Mouse (Mus musculus) liver, postnatal 0 days (tissue): ENCODE results near the gene Hist1h4j. TPM values are rescaled to one million over a fixed set of nuclear protein-coding genes. Genes with fewer than 3 reads are reported as not detected.
A peak's percentile ranks its signal among the peaks of the same experiment; 100 is the strongest.
"Not testable (repeated sequence)": the region's sequence is repeated elsewhere in the genome, so short reads cannot be mapped to it uniquely, and the experiment has no call there.

ENCODE experiments used
- ATAC-seq: fragments of 200-750 bp; cut with Nextera tagmentation; 2 replicates; pipeline ENCODE4 v1.8.0; 2017; ENCODE audit warnings: mild to moderate bottlenecking, moderate library complexity
- DNase-seq: peaks from one replicate; pipeline ENCODE4 v3.0.0-alpha.2; 2016
- H3K27ac ChIP-seq: fragments of 300-500 bp; sonication (generic); 2 replicates; pipeline ENCODE4 v1.5.1; 2014; ENCODE audit warnings: antibody characterized with exemption, moderate library complexity, mild to moderate bottlenecking, low read depth
- H3K27me3 ChIP-seq: fragments of 300-500 bp; sonication (generic); 2 replicates; pipeline ENCODE4 v1.6.1; 2014; ENCODE audit warnings: low read length, control low read depth, mixed read lengths; ENCODE audit not compliant: insufficient read depth
- H3K36me3 ChIP-seq: fragments of 300-500 bp; sonication (generic); replicated peaks from 2 replicates; pipeline ENCODE4 v1.6.1; 2014; ENCODE audit warnings: mild to moderate bottlenecking, control low read depth, low read length, moderate library complexity, mixed read lengths; ENCODE audit not compliant: insufficient read depth
- H3K4me1 ChIP-seq: fragments of 300-500 bp; sonication (generic); 2 replicates; pipeline ENCODE4 v1.6.1; 2014; ENCODE audit warnings: antibody characterized with exemption, mild to moderate bottlenecking, control low read depth; ENCODE audit not compliant: insufficient read depth
- H3K4me2 ChIP-seq: fragments of 300-500 bp; sonication (generic); 2 replicates; pipeline ENCODE4 v1.6.1; 2014; ENCODE audit warnings: low read depth, mild to moderate bottlenecking, low read length, moderate library complexity, mixed read lengths
- H3K4me3 ChIP-seq: fragments of 300-500 bp; sonication (generic); 2 replicates; pipeline ENCODE4 v1.5.1; 2014; ENCODE audit warnings: low read depth, low read length
- H3K9ac ChIP-seq: fragments of 300-500 bp; sonication (generic); replicated peaks from 2 replicates; pipeline ENCODE4 v1.6.1; 2014; ENCODE audit warnings: mild to moderate bottlenecking, moderate library complexity
- H3K9me3 ChIP-seq: fragments of 300-500 bp; sonication (generic); 2 replicates; pipeline ENCODE4 v1.6.1; 2016; ENCODE audit warnings: mild to moderate bottlenecking, control low read depth, low read length, mixed read lengths
- CTCF ChIP-seq: sonication (generic); IDR thresholded peaks from 2 replicates; pipeline ENCODE4 v1.5.1; 2016; ENCODE audit warnings: antibody characterized with exemption, low read depth
- EP300 ChIP-seq: IDR thresholded peaks from 2 replicates; pipeline ENCODE4 v1.6.1; 2016; ENCODE audit warnings: antibody characterized with exemption, low read depth, mild to moderate bottlenecking
- WGBS: fragments of 180-500 bp; shearing (Covaris S2); extraction: QIAGEN DNeasy Blood & Tissue Kit; methylation state at CpG from one replicate; pipeline ENCODE4 v1.1.7; 2014; ENCODE audit not compliant: insufficient replicate concordance; 5-methylcytosine and 5-hydroxymethylcytosine counted together
- polyA plus RNA-seq: library from polyadenylated mRNA; unstranded; fragments of >200 nt; fragmentation: Nextera tagmentation; extraction: Ambion mirVana; gene quantifications from 2 replicates; pipeline ENCODE4 v1.2.1, GENCODE M21; 2015

Hist1h4j gene
- polyA plus RNA-seq, 1 experiment from 2014 or later = 0.32 TPM

DNA sequence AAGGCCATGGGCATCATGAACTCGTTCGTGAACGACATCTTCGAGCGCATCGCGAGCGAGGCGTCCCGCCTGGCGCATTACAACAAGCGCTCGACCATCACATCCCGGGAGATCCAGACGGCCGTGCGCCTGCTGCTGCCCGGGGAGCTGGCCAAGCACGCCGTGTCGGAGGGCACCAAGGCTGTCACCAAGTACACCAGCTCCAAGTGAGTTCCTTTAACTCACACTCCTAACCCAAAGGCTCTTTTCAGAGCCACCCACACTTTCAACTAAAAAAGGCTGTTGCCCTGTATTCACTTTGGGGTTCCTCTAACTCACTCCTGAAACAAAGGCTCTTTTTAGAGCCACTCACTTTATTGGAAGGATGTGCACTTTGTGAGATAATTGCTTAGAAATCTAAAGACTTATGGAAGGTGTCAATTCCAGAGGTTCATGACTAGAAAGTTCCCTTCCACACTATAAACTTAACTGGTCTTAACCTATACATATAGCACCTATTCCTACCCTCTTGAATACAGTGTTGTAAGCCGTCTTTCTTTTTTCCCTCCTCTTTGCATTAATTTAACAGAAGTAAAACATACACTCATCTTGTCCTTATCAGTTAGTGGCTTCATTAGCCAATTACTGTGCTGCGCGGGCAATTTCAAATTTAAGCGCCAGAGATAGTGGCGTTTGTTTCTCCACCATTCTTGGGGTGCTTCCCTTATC lies 19.6 kb downstream of the Hist1h4j start:
- Histone ChIP-seq H3K27ac (peak overlapping the region; percentile 98), H3K4me1 (peaks cover 13% of the 10 kb centered on the region), H3K9ac (peak overlapping the region; percentile 60), H3K4me2 (peak overlapping the region; percentile 70), H3K4me3 (peak overlapping the region; percentile 46)
- TF ChIP-seq EP300 = peak; percentile 75; the same call in 1 of the 2 replicates
- DNase-seq (peak; percentile 76), ATAC-seq (peak; percentile 1; the same call in 1 of the 2 replicates)
- under 1% methylated on average over 15 of the region's 26 CpGs for WGBS
- not testable (repeated sequence) for H3K9me3 ChIP-seq, H3K36me3 ChIP-seq, H3K27me3 ChIP-seq

- H3K4me2 ChIP-seq = peak overlapping the region; percentile 70
- no peak for ATAC-seq
- peaks cover 10% of the 10 kb centered on the region for H3K4me1 ChIP-seq
- no peaks in the 10 kb centered on the region for H3K9me3 ChIP-seq
- H3K9ac ChIP-seq = no peak overlapping the region
- H3K4me3 ChIP-seq = peak overlapping the region; percentile 46
- H3K36me3 ChIP-seq = no peaks in the 10 kb centered on the region
- H3K27me3 ChIP-seq = no peaks in the 10 kb centered on the region
- peak overlapping the region; percentile 83 for H3K27ac ChIP-seq
- WGBS = 78% methylated on average over 1 of the region's 1 CpGs
- TF ChIP-seq EP300 (no peak), CTCF (no peak)
- no peak for DNase-seq
Observed at GRCm38 (mm10) chr13:21755707-21756106, 20.8 kb downstream of the Hist1h4j start.

DNA sequence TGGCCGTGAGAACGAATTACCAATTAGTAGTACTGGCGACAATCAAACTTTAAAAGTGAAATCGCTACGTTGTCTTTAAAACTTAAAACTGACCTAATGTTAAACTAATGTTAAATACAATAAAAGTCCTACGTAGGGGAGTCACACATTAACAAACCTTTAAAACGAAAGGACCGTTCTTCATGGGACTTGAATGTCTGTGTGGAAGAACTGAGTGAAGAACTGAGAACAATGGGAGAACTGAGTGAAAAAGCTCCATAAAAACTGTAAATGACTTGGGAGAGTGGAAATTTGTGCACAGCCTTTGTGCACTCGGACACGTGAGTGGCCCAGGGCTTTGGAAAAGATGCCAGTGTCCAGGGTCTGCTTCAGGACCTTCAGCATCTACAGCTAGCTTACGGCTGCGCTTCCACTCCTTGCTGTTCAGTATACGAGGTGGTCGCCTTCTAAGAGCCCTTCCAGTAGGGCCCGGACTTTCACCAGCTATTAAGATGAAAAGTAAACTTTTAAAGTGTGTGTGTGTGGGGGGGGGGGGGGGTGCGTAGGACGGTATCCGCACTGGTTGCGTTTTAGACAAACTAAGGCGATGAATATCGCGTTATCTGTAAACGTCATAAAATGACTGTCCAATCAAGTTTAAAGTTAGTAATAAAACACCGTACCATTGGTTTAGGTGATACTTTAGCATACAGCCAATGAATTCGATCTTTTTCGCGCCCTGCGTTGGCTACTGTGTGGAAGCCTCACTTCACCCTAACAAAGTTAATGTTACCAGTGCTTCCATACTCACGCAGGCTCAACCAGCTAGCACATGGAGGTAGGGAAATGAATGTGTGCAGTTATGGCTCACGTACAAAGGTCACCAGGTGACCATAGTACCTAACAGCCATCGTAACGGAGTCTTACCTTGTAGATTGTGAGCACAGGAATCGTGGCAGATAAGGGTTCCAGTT lies 44.2 kb downstream of the Hist1h4j start:
- peak; percentile 78 for DNase-seq
- no peaks in the 10 kb centered on the region for H3K9me3 ChIP-seq
- peak overlapping the region; percentile 87 for H3K9ac ChIP-seq
- no peaks in the 10 kb centered on the region for H3K27me3 ChIP-seq
- H3K27ac ChIP-seq = peak overlapping the region; percentile 95
- peak overlapping the region; percentile 80 for H3K4me2 ChIP-seq
- ATAC-seq = peak; percentile 72
- peaks cover 13% of the 10 kb centered on the region for H3K4me1 ChIP-seq
- no peaks in the 10 kb centered on the region for H3K36me3 ChIP-seq
- WGBS = 3% methylated on average over 33 of the region's 33 CpGs
- H3K4me3 ChIP-seq = peak overlapping the region; percentile 61
- TF ChIP-seq EP300 = no peak; the same call in 1 of the 2 replicates
- no peak for TF ChIP-seq CTCF

GRCm38 (mm10) chr13:21779767-21780731 lies 45.2 kb downstream of the Hist1h4j start, which contains the start of gene Hist1h1b:
Gene Hist1h1b, minus strand, starts transcription at chr13:21780625.
- Histone ChIP-seq H3K27me3 (no peaks in the 10 kb centered on the region), H3K4me2 (peak within 1 kb of the TSS; percentile 80), H3K9me3 (no peaks in the 10 kb centered on the region), H3K4me1 (peaks cover 17% of the 10 kb centered on the region), H3K4me3 (peak within 1 kb of the TSS; percentile 61), H3K36me3 (no peaks in the 10 kb centered on the region), H3K27ac (peak within 1 kb of the TSS; percentile 95), H3K9ac (peak within 1 kb of the TSS; percentile 87)
- ATAC-seq (peak; percentile 49), DNase-seq (peak; percentile 85)
- under 1% methylated on average over 44 of the region's 44 CpGs for WGBS
- TF ChIP-seq CTCF (peak; percentile 18), EP300 (no peak)

- DNase-seq (no peak), ATAC-seq (no peak)
- H3K9ac ChIP-seq = peak overlapping the region; percentile 87
- no peaks in the 10 kb centered on the region for H3K27me3 ChIP-seq
- H3K36me3 ChIP-seq = no peaks in the 10 kb centered on the region
- H3K4me2 ChIP-seq = peak overlapping the region; percentile 80
- H3K9me3 ChIP-seq = no peaks in the 10 kb centered on the region
- H3K4me1 ChIP-seq = peaks cover 21% of the 10 kb centered on the region
- H3K4me3 ChIP-seq = peak overlapping the region; percentile 61
- peak overlapping the region; percentile 95 for H3K27ac ChIP-seq
- 39% methylated on average over 6 of the region's 6 CpGs for WGBS
- no peak for TF ChIP-seq EP300
- TF ChIP-seq CTCF = no peak
Observed at GRCm38 (mm10) chr13:21781021-21781555, 46.2 kb downstream of the Hist1h4j start.
